Mouse (Mus musculus) adrenal gland, postnatal 14 days (tissue): ENCODE results near the gene B3gat1. TPM values are rescaled to one million over a fixed set of nuclear protein-coding genes. Genes with fewer than 3 reads are reported as not detected.
A peak's percentile ranks its signal among the peaks of the same experiment; 100 is the strongest.

Experiments used
- DNase-seq: peaks from one replicate; pipeline ENCODE4 v3.0.0; 2021; ENCODE audit warnings: mixed read lengths
- total RNA-seq: library from RNA; stranded (reverse); gene quantifications from 2 replicates; pipeline ENCODE4 v1.2.3, GENCODE M21; 2021

Gene B3gat1
- total RNA-seq, 1 experiment from 2014 or later, result 0.67 TPM

DNA sequence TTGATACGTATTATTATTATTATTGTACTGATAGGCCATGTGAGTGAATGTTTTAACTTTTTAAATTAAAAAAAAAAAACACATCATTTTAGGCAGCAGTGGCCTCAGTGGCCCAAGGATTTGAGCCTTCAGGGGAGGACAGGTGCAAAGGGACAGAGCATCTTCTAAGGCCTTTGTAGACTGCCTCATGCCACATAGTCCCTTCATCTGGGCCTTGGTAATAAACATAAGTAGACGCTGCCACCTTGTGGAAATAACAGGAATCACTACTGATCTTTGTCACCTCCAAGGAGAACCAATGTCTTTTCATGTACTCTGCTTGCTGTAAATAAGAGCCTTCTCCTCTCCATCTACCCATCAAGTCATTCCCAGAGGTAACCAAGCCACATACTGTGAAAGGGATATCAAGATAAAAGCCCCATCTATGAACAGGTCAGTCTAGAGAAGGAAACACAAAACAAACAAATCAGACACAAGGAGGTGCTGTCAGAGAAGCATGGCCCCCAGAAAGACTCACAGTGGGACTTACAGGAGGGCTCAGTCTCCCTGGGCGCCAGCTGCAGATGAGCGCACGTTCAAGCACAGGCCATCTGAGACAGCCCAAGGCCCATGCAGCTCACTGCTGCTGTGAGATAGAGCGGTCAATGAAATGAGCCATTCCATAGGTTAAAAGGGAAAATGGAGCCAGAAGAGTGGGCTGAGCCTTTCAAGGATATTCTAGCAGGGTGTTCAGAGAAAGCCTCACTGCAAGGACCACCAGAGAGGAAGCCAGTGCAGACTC is 42.8 kb downstream of the B3gat1 start:
- peak; percentile 46 for DNase-seq

DNA sequence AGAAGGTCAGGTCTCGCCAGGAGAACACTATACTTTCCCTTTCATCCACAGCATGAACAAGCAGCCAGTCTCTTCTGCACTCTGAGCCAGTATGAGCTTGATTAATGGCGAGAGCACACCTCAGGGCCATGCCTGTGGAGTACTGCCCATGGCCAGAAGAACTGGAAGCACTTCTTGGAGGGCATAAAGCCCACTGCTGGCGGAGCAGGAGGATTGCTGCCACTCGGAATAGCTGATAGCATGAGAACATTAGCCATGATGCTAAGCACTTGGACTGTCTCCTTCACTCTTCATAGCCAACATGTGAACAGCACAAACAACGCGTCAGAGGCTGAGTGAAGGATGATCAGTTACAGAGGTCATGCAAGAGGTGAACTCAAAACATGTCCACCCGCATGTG is 44.9 kb downstream of the B3gat1 start:
- no peak for DNase-seq

DNA sequence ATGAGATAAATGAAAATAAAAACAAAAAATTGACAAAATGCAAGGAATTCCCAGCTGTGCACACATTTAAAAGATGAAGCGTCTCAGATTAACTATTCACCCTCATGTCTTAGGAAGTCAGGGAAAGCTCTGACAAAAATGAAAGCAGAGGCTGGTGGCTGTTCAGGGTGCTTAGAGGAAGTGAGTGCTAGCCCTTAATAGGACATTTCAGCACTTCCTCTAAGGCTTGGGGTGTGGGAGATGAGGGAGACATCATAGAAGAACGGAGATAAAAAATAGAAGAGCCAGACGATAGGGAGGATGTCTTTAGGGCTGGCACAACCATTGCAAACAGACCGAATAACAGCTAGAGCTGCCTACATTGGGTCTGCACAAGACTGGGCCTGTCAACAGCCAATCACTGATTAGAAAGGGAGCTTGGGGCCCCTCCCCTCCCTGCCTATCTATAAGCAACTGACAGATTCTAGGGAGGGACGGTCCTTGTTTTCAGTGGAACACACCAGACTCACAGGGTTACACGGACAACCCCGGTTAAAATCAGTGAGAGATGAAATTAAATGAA is 50.0 kb downstream of the B3gat1 start:
- DNase-seq, result no peak

DNA sequence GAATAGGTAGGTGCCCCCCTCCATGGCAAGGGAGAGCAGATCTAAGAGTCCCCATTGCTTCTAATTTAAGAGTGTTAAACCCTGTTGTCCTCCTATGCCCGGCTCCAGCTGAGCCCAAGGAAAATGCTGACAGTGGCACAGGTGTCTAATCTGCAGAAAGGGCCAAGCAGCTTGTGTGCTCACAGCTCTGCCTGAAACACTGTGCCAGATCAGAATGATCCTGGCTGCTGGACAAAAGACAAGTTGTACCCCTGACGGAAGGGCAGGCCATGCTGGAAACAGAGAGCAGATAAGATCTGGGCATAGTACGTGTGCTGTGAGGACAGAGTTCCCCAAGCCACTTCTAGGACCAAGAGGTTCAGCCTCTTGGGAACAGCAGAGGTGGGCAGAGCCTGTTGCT is 59.3 kb downstream of the B3gat1 start:
- DNase-seq, result no peak

DNA sequence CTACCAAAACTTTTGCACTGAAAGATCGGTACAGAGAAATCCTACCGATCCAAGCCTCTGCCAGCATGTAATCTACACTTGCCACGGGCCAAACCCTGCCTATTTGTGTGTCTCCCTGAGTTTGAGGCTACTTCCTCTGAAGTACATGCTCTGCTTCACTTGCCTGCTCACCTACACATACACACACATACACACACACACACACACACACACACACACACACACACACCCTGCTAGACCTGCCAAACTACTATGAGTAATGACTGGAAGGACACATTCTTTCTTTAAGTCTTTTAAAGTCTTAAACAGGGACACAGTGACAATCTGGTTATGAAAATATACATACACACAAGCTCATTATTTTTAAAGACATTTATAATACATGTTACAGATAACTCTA is 64.7 kb downstream of the B3gat1 start:
- no peak for DNase-seq

DNA sequence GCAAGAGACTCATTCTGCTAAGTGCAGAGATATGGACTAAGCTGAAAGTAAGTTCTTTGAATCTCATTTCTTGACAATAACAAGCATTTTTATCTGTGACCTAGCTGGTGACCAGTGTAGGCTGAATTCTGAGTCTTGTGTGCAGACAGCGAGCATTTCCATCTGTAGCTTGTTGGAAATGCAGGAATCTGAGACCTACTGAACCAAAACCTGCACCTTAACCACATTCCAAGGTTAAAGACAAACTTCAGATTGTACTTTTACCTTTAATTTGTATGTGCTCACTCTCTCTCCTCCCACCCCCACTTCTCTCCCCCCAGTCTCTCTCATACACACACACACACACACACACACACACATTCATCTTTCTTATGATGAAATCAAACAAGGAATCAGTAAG is 65.2 kb downstream of the B3gat1 start:
- DNase-seq, result no peak

DNA sequence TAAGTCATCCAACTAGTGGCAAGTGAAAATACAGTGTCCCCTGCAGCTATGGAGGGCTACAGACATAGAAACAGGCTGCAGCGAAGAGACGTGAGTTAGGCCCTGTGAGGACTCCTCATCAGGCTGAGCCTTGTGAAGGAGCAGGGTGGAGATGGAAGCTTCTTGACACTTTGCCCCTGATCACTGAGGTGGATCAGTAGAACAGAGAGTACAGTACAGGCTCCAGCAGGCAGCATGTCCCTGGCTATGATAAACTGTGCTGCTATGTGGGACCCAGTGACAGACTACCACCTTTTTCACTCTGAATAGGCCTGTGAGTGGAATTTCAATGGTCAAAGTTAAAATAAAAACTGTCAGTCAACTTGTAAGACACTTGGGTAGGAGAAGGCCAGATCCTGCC is 66.8 kb downstream of the B3gat1 start:
- no peak for DNase-seq

DNA sequence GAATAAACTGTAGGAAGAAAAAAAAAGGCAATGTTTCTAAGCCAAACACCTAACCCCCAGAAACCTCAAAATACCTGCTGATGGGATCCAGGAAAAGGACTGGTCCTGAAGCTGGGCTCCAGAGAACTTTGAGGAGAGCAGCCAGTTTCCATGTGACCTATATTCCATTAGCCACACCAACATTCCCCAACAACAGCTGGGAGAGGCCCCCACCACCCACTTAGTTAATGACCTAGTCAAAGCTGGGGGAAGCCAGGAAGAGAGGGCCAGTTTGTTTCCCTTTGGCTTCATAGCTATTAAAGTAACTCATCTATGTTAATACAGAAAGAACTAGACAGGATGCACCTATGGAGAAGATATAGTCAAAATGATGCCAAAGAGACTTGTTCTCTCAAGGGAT is 70.8 kb downstream of the B3gat1 start:
- no peak for DNase-seq

DNA sequence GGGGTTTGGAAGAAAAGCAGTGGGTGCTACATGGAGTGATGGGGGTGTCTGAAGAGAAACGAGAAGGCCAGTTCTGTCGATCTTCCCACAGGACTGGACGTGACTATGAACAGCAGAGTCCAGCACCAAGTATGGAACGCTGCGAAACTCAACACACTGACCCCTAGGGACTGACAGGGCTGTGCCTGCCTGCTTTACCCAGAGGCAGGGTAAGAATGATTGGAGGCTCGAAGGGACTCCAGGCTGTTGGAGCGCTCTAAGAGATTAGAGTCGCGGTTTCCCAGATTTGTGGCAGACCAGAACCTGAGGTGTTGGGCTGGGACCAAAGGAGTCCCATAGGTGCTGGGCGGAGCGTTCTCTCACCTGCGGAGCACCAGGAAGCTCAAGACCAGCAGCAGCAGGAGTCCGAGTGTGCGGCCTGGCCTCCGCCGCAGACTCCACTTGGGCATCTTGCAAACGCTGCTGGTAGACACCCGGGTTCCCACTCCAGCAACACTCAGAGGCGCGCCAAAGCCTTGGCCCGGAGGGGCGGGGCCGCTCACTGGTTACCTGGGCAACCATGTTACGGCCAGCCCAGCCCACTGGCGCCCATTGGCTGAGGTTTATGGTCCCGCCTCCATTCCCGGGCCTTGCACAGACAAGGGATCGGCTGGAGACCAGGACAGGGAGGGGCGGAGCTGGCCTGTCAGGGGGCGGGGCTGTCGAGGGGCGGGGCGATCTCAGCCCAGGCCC is 72.6 kb downstream of the B3gat1 start, which contains the start of gene Glb1l2:
Glb1l2 (minus strand) TSS at position 534 of the 732 bp plus-strand sequence.
- peak; percentile 98 for DNase-seq

DNA sequence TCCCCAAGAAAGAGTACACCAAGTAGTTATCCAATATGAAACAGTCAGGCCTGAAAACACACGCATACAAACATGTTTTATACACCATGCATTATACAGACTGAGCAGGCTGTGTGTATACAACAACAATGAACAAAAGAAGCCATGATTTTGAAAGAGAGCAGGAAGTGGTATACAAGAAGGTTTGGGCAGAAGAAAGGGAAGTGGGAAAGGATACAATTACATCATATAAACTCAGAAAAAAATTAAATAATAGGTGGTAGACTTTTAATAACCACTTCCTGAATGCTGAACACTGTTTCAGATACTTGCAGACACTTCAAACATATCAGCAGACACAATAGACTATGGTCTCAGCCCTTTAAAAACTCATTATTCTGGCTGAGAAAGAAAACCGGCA is 75.2 kb downstream of the B3gat1 start:
- no peak for DNase-seq

Other genes with a start within 250 kb of the B3gat1 start
- gene Glb1l2, start 72.7 kb downstream of the B3gat1 start, total RNA-seq, result 9.6 and 10.5 TPM in 2 replicates
- 1.1 and 1.9 TPM in 2 replicates for gene Glb1l3, start 127.2 kb downstream of the B3gat1 start, total RNA-seq
- gene Gm1110, start 189.4 kb downstream of the B3gat1 start, total RNA-seq, result not detected in 2 replicates